Mouse (Mus musculus) intestine, embryonic 15.5 days (tissue): ENCODE results near the gene Vps11. TPM values are rescaled to one million over a fixed set of nuclear protein-coding genes. Genes with fewer than 3 reads are reported as not detected.
"Not testable (repeated sequence)": the region's sequence is repeated elsewhere in the genome, so short reads cannot be mapped to it uniquely, and the experiment has no call there.

Source experiments
- ATAC-seq: fragments of 200-750 bp; cut with Nextera tagmentation; 2 replicates; pipeline ENCODE4 v1.8.0; 2017; ENCODE audit warnings: moderate TSS enrichment, moderate library complexity
- H3K27ac ChIP-seq: fragments of 300-500 bp; sonication (generic); 2 replicates; pipeline ENCODE4 v1.5.1; 2015; ENCODE audit warnings: mild to moderate bottlenecking, inconsistent platforms
- H3K27me3 ChIP-seq: fragments of 300-500 bp; sonication (generic); replicated peaks from 2 replicates; pipeline ENCODE4 v1.6.1; 2015; ENCODE audit warnings: inconsistent platforms
- H3K36me3 ChIP-seq: fragments of 300-500 bp; sonication (generic); 2 replicates; pipeline ENCODE4 v1.6.1; 2015; ENCODE audit warnings: inconsistent platforms
- H3K4me1 ChIP-seq: fragments of 300-500 bp; sonication (generic); replicated peaks from 2 replicates; pipeline ENCODE4 v1.6.1; 2015; ENCODE audit warnings: inconsistent platforms
- H3K4me2 ChIP-seq: fragments of 300-500 bp; sonication (generic); replicated peaks from 2 replicates; pipeline ENCODE4 v1.6.1; 2015; ENCODE audit warnings: mild to moderate bottlenecking, inconsistent platforms
- H3K4me3 ChIP-seq: fragments of 300-500 bp; sonication (generic); replicated peaks from 2 replicates; pipeline ENCODE4 v1.5.1; 2015; ENCODE audit warnings: inconsistent platforms
- H3K9ac ChIP-seq: fragments of 300-500 bp; sonication (generic); 2 replicates; pipeline ENCODE4 v1.6.1; 2015; ENCODE audit warnings: inconsistent platforms
- H3K9me3 ChIP-seq: fragments of 300-500 bp; sonication (generic); 2 replicates; pipeline ENCODE4 v1.6.1; 2016; ENCODE audit warnings: inconsistent platforms
- WGBS: fragments of 180-500 bp; shearing (Covaris S2); methylation state at CpG from one replicate; pipeline ENCODE4 v1.1.7; 2015; 5-methylcytosine and 5-hydroxymethylcytosine counted together
- polyA plus RNA-seq: library from polyadenylated mRNA; unstranded; fragments of >200 nt; fragmentation: Nextera tagmentation; extraction: Ambion mirVana; gene quantifications from 2 replicates; pipeline ENCODE4 v1.2.1, GENCODE M21; 2015

Vps11 gene
- polyA plus RNA-seq, 1 experiment from 2014 or later: 30.3 TPM

GRCm38 (mm10) chr9:44396684-44397411, 35.4 kb upstream of the Vps11 start, which contains the start of gene Slc37a4:
Slc37a4 (plus strand) TSS chr9:44396852.
- peak within 1 kb of the TSS; percentile 79 for H3K9ac ChIP-seq
- H3K36me3 ChIP-seq: peaks cover 17% of the 10 kb centered on the region
- peaks cover 18% of the 10 kb centered on the region; the same call in 1 of the 2 replicates for H3K4me1 ChIP-seq
- H3K4me2 ChIP-seq: peak within 1 kb of the TSS; percentile 79
- no peaks in the 10 kb centered on the region for H3K9me3 ChIP-seq
- ATAC-seq: peak; percentile 98
- H3K4me3 ChIP-seq: peak within 1 kb of the TSS; percentile 63
- WGBS: under 1% methylated on average over 43 of the region's 43 CpGs
- H3K27ac ChIP-seq: peak within 1 kb of the TSS; percentile 85
- H3K27me3 ChIP-seq: no peaks in the 10 kb centered on the region

GRCm38 (mm10) chr9:44391466-44391865, 30.0 kb upstream of the Vps11 start:
- H3K9me3 ChIP-seq: no peaks in the 10 kb centered on the region
- H3K27ac ChIP-seq: no peak overlapping the region
- 32% methylated on average over 4 of the region's 4 CpGs for WGBS
- H3K36me3 ChIP-seq: peaks cover 37% of the 10 kb centered on the region
- H3K4me2 ChIP-seq: no peak overlapping the region
- no peak overlapping the region for H3K4me3 ChIP-seq
- H3K27me3 ChIP-seq: no peaks in the 10 kb centered on the region
- peak; percentile 63; the same call in 1 of the 2 replicates for ATAC-seq
- no peaks in the 10 kb centered on the region for H3K4me1 ChIP-seq
- H3K9ac ChIP-seq: no peak overlapping the region

- Histone ChIP-seq H3K9ac (no peak overlapping the region), H3K27ac (no peak overlapping the region), H3K4me3 (no peak overlapping the region), H3K4me1 (no peaks in the 10 kb centered on the region), H3K36me3 (peaks cover 46% of the 10 kb centered on the region), H3K27me3 (no peaks in the 10 kb centered on the region), H3K4me2 (no peak overlapping the region), H3K9me3 (no peaks in the 10 kb centered on the region)
- ATAC-seq: no peak
- WGBS: 59% methylated on average over 8 of the region's 8 CpGs
Observed at GRCm38 (mm10) chr9:44389273-44389672, 27.8 kb upstream of the Vps11 start.

GRCm38 (mm10) chr9:44387221-44387620, 25.8 kb upstream of the Vps11 start:
- no peak overlapping the region for H3K4me3 ChIP-seq
- WGBS: 81% methylated on average over 3 of the region's 3 CpGs
- H3K4me1 ChIP-seq: no peaks in the 10 kb centered on the region
- peaks cover 63% of the 10 kb centered on the region for H3K36me3 ChIP-seq
- ATAC-seq: no peak
- no peaks in the 10 kb centered on the region for H3K27me3 ChIP-seq
- no peak overlapping the region for H3K9ac ChIP-seq
- H3K9me3 ChIP-seq: no peaks in the 10 kb centered on the region
- H3K27ac ChIP-seq: no peak overlapping the region
- no peak overlapping the region for H3K4me2 ChIP-seq

- no peaks in the 10 kb centered on the region for H3K9me3 ChIP-seq
- peaks cover 55% of the 10 kb centered on the region for H3K36me3 ChIP-seq
- H3K4me3 ChIP-seq: no peak overlapping the region
- WGBS: 88% methylated on average over 13 of the region's 13 CpGs
- H3K27ac ChIP-seq: no peak overlapping the region
- no peaks in the 10 kb centered on the region for H3K27me3 ChIP-seq
- no peak overlapping the region for H3K9ac ChIP-seq
- H3K4me2 ChIP-seq: no peak overlapping the region
- peaks cover 14% of the 10 kb centered on the region for H3K4me1 ChIP-seq
- ATAC-seq: no peak
Observed at GRCm38 (mm10) chr9:44384596-44384995, 23.1 kb upstream of the Vps11 start.

GRCm38 (mm10) chr9:44379862-44380261, 18.4 kb upstream of the Vps11 start:
- peak overlapping the region; percentile 75 for H3K4me3 ChIP-seq
- H3K9ac ChIP-seq: peak overlapping the region; percentile 83
- WGBS: 5% methylated on average over 15 of the region's 15 CpGs
- H3K27me3 ChIP-seq: no peaks in the 10 kb centered on the region
- H3K36me3 ChIP-seq: peaks cover 24% of the 10 kb centered on the region
- ATAC-seq: peak; percentile 26
- peak overlapping the region; percentile 86 for H3K27ac ChIP-seq
- H3K9me3 ChIP-seq: no peaks in the 10 kb centered on the region
- peaks cover 14% of the 10 kb centered on the region for H3K4me1 ChIP-seq
- H3K4me2 ChIP-seq: peak overlapping the region; percentile 87

- WGBS: under 1% methylated on average over 83 of the region's 83 CpGs
- peak within 1 kb of the TSS; percentile 83 for H3K9ac ChIP-seq
- no peaks in the 10 kb centered on the region for H3K9me3 ChIP-seq
- H3K36me3 ChIP-seq: peaks cover 18% of the 10 kb centered on the region
- peaks cover 14% of the 10 kb centered on the region for H3K4me1 ChIP-seq
- H3K4me3 ChIP-seq: peak within 1 kb of the TSS; percentile 75
- H3K27ac ChIP-seq: peak within 1 kb of the TSS; percentile 88
- ATAC-seq: peak; percentile 99
- peak within 1 kb of the TSS; percentile 87 for H3K4me2 ChIP-seq
- no peaks in the 10 kb centered on the region for H3K27me3 ChIP-seq
Observed at GRCm38 (mm10) chr9:44379054-44379834, 17.8 kb upstream of the Vps11 start, which contains the start of gene Hyou1. Hyou1 (plus strand) TSS chr9:44379490.

- Histone ChIP-seq H3K4me1 (peaks cover 14% of the 10 kb centered on the region), H3K27ac (peak overlapping the region; percentile 88; the same call in 1 of the 2 replicates), H3K4me2 (peak overlapping the region; percentile 87), H3K9ac (peak overlapping the region; percentile 69), H3K4me3 (peak overlapping the region; percentile 75), H3K9me3 (no peaks in the 10 kb centered on the region), H3K36me3 (peaks cover 12% of the 10 kb centered on the region), H3K27me3 (no peaks in the 10 kb centered on the region)
- WGBS: 80% methylated on average over 5 of the region's 5 CpGs
- no peak for ATAC-seq
Observed at GRCm38 (mm10) chr9:44378153-44378730, 16.8 kb upstream of the Vps11 start.

- H3K27ac ChIP-seq: not testable (repeated sequence)
Observed at GRCm38 (mm10) chr9:44377335-44377734, 15.9 kb upstream of the Vps11 start.

GRCm38 (mm10) chr9:44376141-44376540, 14.7 kb upstream of the Vps11 start:
- Histone ChIP-seq H3K27ac (no peak overlapping the region), H3K4me3 (no peak overlapping the region), H3K9ac (no peak overlapping the region), H3K4me2 (no peak overlapping the region), H3K4me1 (peaks cover 13% of the 10 kb centered on the region), H3K36me3 (no peaks in the 10 kb centered on the region), H3K9me3 (no peaks in the 10 kb centered on the region), H3K27me3 (no peaks in the 10 kb centered on the region)
- no peak for ATAC-seq
- 90% methylated on average over 6 of the region's 6 CpGs for WGBS

More at GRCm38 (mm10) chr9:44377335-44377734, 15.9 kb upstream of the Vps11 start:
- H3K9ac ChIP-seq, H3K4me3 ChIP-seq, H3K36me3 ChIP-seq, ATAC-seq, H3K9me3 ChIP-seq, H3K4me2 ChIP-seq, H3K27me3 ChIP-seq: not testable (repeated sequence)
- 81% methylated on average over 2 of the region's 2 CpGs for WGBS
- H3K4me1 ChIP-seq: peaks cover 14% of the 10 kb centered on the region

GRCm38 (mm10) chr9:44373386-44373785, 11.9 kb upstream of the Vps11 start:
- H3K9me3 ChIP-seq: no peaks in the 10 kb centered on the region
- no peak overlapping the region for H3K9ac ChIP-seq
- no peaks in the 10 kb centered on the region for H3K27me3 ChIP-seq
- no peak overlapping the region for H3K27ac ChIP-seq
- ATAC-seq: no peak
- H3K36me3 ChIP-seq: no peaks in the 10 kb centered on the region
- no peak overlapping the region for H3K4me2 ChIP-seq
- no peak overlapping the region for H3K4me3 ChIP-seq
- no peaks in the 10 kb centered on the region for H3K4me1 ChIP-seq

GRCm38 (mm10) chr9:44364480-44364879, 3.0 kb upstream of the Vps11 start:
- no peak overlapping the region for H3K4me3 ChIP-seq
- no peaks in the 10 kb centered on the region for H3K36me3 ChIP-seq
- H3K4me2 ChIP-seq: no peak overlapping the region
- no peaks in the 10 kb centered on the region for H3K9me3 ChIP-seq
- no peak for ATAC-seq
- H3K9ac ChIP-seq: no peak overlapping the region
- H3K4me1 ChIP-seq: peaks cover 8% of the 10 kb centered on the region
- no peak overlapping the region for H3K27ac ChIP-seq
- H3K27me3 ChIP-seq: no peaks in the 10 kb centered on the region
- WGBS: 68% methylated on average over 3 of the region's 3 CpGs
